Comparison of ENCODE assay signal across 22 mouse cellular contexts in the genomic region with DNA sequence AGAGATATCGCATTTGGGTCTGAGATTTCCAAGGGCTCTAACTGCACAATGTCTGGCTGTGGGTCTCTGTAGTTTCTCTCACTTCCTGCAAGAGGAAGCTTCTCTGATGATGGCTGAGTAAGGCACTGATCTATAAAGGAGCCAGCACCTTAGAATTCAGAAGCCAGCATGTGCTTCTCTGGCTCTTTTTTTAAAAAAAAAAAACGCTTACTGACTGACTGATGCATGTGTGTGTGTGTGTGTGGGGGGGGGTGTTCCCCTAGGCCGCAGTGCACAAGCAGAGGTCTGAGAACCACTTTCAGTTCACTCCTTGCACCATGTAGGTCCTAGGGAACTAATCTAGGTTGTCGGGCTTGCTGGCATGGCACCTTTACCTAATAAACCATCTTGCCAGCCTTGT. TPM values are rescaled to one million over a fixed set of nuclear protein-coding genes. Genes with fewer than 3 reads are reported as not detected.
DNase-seq lines count a peak whose midpoint lies in the region; ATAC-seq and TF ChIP-seq lines count a peak whose summit lies in the region.
"Had no signal": no experiment of that assay in that cellular context is flagged by ENCODE, and none has a peak within 500 bp of the region (broad histone marks: within the 10 kb centered on the region; RNA-seq: fewer than 3 reads in every experiment).

No protein-coding gene starts in this region.

- H3K4me2 ChIP-seq in intestine, embryonic 14.5 days (ENCODE audit: low read length) = no peak overlapping the region
- no peak overlapping the region for H3K4me2 ChIP-seq in intestine, embryonic 15.5 days (replicated peaks)
- H3K4me2 ChIP-seq: embryonic facial prominence, embryonic 15.5 days; kidney, embryonic 15.5 days had no signal

- no peak for ATAC-seq in intestine, embryonic 14.5 days (replicated peaks; ENCODE audit: low FRiP score, low TSS enrichment, low read depth)
- no peak for ATAC-seq in intestine, embryonic 15.5 days
- ATAC-seq: inflammation-experienced regulatory T-cells, adult 6 months; midbrain, embryonic 16.5 days had no signal

- 24% methylated on average over 4 of the region's 4 CpGs for WGBS in heart, adult 2 months
- WGBS in intestine, embryonic 14.5 days = 64% methylated on average over 4 of the region's 4 CpGs
- 66% methylated on average over 4 of the region's 4 CpGs for WGBS in intestine, embryonic 15.5 days

- no peak overlapping the region for H3K4me3 ChIP-seq in heart, adult 2 months
- no peak overlapping the region for H3K4me3 ChIP-seq in intestine, embryonic 14.5 days (ENCODE audit: low read depth, low read length)
- H3K4me3 ChIP-seq in intestine, embryonic 15.5 days (replicated peaks) = no peak overlapping the region
- H3K4me3 ChIP-seq: embryonic facial prominence, embryonic 15.5 days; forebrain, embryonic 10.5 days; kidney, embryonic 15.5 days had no signal

- TF ChIP-seq EP300 in heart, adult 2 months (IDR thresholded peaks at IDR 0.05; ENCODE audit: insufficient read depth, low read depth, low read length) = no peak

- 0 out of 2 replicates have a peak overlapping the region, but pooled peaks have one; percentile 22 for H3K9ac ChIP-seq in heart, adult 2 months (ENCODE audit: low read depth, low read length)
- H3K9ac ChIP-seq in intestine, embryonic 14.5 days (ENCODE audit: low read length) = no peak overlapping the region
- no peak overlapping the region for H3K9ac ChIP-seq in intestine, embryonic 15.5 days
- H3K9ac ChIP-seq: embryonic facial prominence, embryonic 15.5 days; kidney, embryonic 15.5 days; liver, embryonic 14.5 days had no signal

- peaks cover 4% of the 10 kb centered on the region for H3K79me2 ChIP-seq in heart, adult 2 months (replicated peaks; ENCODE audit: control insufficient read depth, insufficient read depth, low read length)

- intact Hi-C loops in heart, adult 2 months (cut with DNase I) = no loop called here
- intact Hi-C loops in heart, postnatal 14 days (cut with DNase I) = loop anchor here (5.0 kb wide), 1 partner anchor 56 kb away; the partner anchor contains the start of genes Dis3 and Pibf1

- no peak overlapping the region for H3K27ac ChIP-seq in heart, adult 2 months
- H3K27ac ChIP-seq in intestine, embryonic 14.5 days (ENCODE audit: low read depth) = no peak overlapping the region
- H3K27ac ChIP-seq in intestine, embryonic 15.5 days = no peak overlapping the region
- H3K27ac ChIP-seq: embryonic facial prominence, embryonic 15.5 days; forebrain, embryonic 10.5 days; kidney, embryonic 15.5 days; liver, embryonic 14.5 days; stomach, postnatal 0 days had no signal

- no peaks in the 10 kb centered on the region for H3K27me3 ChIP-seq in heart, adult 2 months (ENCODE audit: control insufficient read depth, insufficient read depth, low read length)
- H3K27me3 ChIP-seq in intestine, embryonic 14.5 days (replicated peaks; ENCODE audit: control insufficient read depth, insufficient read depth, low read length) = no peaks in the 10 kb centered on the region
- H3K27me3 ChIP-seq in intestine, embryonic 15.5 days (replicated peaks) = no peaks in the 10 kb centered on the region
- H3K27me3 ChIP-seq: embryonic facial prominence, embryonic 15.5 days; kidney, embryonic 15.5 days had no signal

- peaks cover 8% of the 10 kb centered on the region for H3K36me3 ChIP-seq in heart, adult 2 months (ENCODE audit: control insufficient read depth, insufficient read depth, low read length)
- peaks cover 29% of the 10 kb centered on the region for H3K36me3 ChIP-seq in intestine, embryonic 14.5 days (ENCODE audit: control insufficient read depth, insufficient read depth, low read length)
- H3K36me3 ChIP-seq in intestine, embryonic 15.5 days = no peaks in the 10 kb centered on the region

- TF ChIP-seq POLR2A in heart, adult 2 months (IDR thresholded peaks at IDR 0.05; ENCODE audit: insufficient read depth, low read depth, low read length) = no peak

- H3K4me1 ChIP-seq in heart, adult 2 months (ENCODE audit: control insufficient read depth, insufficient read depth, low read length) = peaks cover 8% of the 10 kb centered on the region
- peaks cover 13% of the 10 kb centered on the region for H3K4me1 ChIP-seq in intestine, embryonic 14.5 days (replicated peaks; ENCODE audit: control insufficient read depth, insufficient read depth, low read length)
- H3K4me1 ChIP-seq in intestine, embryonic 15.5 days (replicated peaks) = peaks cover 14% of the 10 kb centered on the region

- H3K9me3 ChIP-seq in intestine, embryonic 14.5 days (ENCODE audit: control insufficient read depth, low read length) = no peaks in the 10 kb centered on the region
- no peaks in the 10 kb centered on the region for H3K9me3 ChIP-seq in intestine, embryonic 15.5 days
- H3K9me3 ChIP-seq: embryonic facial prominence, embryonic 15.5 days; forebrain, embryonic 10.5 days; kidney, embryonic 15.5 days had no signal

- no peak for DNase-seq in heart, adult 2 months
- no peak for DNase-seq in heart, postnatal 14 days
- DNase-seq in intestine, embryonic 14.5 days (ENCODE audit: low spot score) = peak; percentile 47
- peak; percentile 24 for DNase-seq in thymus, postnatal 0 days (ENCODE audit: low spot score)
- no peak for DNase-seq in thymus, postnatal 10 days (ENCODE audit: low spot score in 2 of 2)
- peak; percentile 15 for DNase-seq in thymus, postnatal 4 days
- DNase-seq in kidney, postnatal 10 days = no peak
- DNase-seq: adrenal gland, adult 2 months; cerebellum, postnatal 14 days; embryo, embryonic 11 days; gastrocnemius, postnatal 36 days; left cerebral cortex, postnatal 4 days had no signal

- TF ChIP-seq CTCF in heart, adult 2 months (IDR thresholded peaks at IDR 0.05) = no peak

RNA-seq across cellular contexts. Expression of gene Mzt1, which starts 4.5 kb away (rescaled TPM):
- 10 to 100 TPM; 38.2 to 42.3 TPM for total RNA-seq in heart, adult 2 months (2021)
- polyA plus RNA-seq in heart, adult 2 months (2012; rRNA removed) = 18.8 and 42.9 TPM in 2 replicates
- total RNA-seq in heart, postnatal 14 days (2021) = 10 to 100 TPM; 31.9 to 32.1 TPM
- polyA plus RNA-seq in intestine, embryonic 14.5 days (2014; fragmentation: Nextera tagmentation; extraction: Ambion mirVana) = 53.1 and 64.1 TPM in 2 replicates
- 60.8 and 70.6 TPM in 2 replicates for polyA plus RNA-seq in intestine, embryonic 15.5 days (2015; fragmentation: Nextera tagmentation; extraction: Ambion mirVana)
- polyA plus RNA-seq in thymus, postnatal 0 days (2015; fragmentation: Nextera tagmentation; extraction: Ambion mirVana) = 99.9 and 112 TPM in 2 replicates

RNA-seq across cellular contexts. Expression of gene Bora, which starts 4.6 kb away (rescaled TPM):
- total RNA-seq in heart, adult 2 months (2021) = under 1 TPM; 0.73 to 0.82 TPM
- 0.47 TPM in 2 replicates for polyA plus RNA-seq in heart, adult 2 months (2012; rRNA removed)
- total RNA-seq in heart, postnatal 14 days (2021) = 1 to 10 TPM; 2.7 to 3.2 TPM
- 69.4 and 76.9 TPM in 2 replicates for polyA plus RNA-seq in intestine, embryonic 14.5 days (2014; fragmentation: Nextera tagmentation; extraction: Ambion mirVana)
- 61.2 and 61.8 TPM in 2 replicates for polyA plus RNA-seq in intestine, embryonic 15.5 days (2015; fragmentation: Nextera tagmentation; extraction: Ambion mirVana)
- polyA plus RNA-seq in thymus, postnatal 0 days (2015; fragmentation: Nextera tagmentation; extraction: Ambion mirVana) = 45.5 and 65.5 TPM in 2 replicates

RNA-seq across cellular contexts. Expression of gene Rpl36a-ps1, which starts 47.3 kb away (rescaled TPM):
- total RNA-seq in heart, adult 2 months (2021) = 1 to 10 TPM; 1.5 to 3.1 TPM
- not detected in 2 replicates for polyA plus RNA-seq in heart, adult 2 months (2012; rRNA removed)
- 1 to 10 TPM; 1.1 to 3.7 TPM for total RNA-seq in heart, postnatal 14 days (2021)
- polyA plus RNA-seq in intestine, embryonic 14.5 days (2014; fragmentation: Nextera tagmentation; extraction: Ambion mirVana) = 2.6 TPM in 1 of 2 replicates, not detected in the other
- polyA plus RNA-seq in intestine, embryonic 15.5 days (2015; fragmentation: Nextera tagmentation; extraction: Ambion mirVana) = 0.96 and 1.6 TPM in 2 replicates
- polyA plus RNA-seq in thymus, postnatal 0 days (2015; fragmentation: Nextera tagmentation; extraction: Ambion mirVana) = 3.9 and 6.2 TPM in 2 replicates
- total RNA-seq: left cerebral cortex, adult 18-20 months had no signal
- polyA plus RNA-seq: adrenal gland, adult 2 months; spleen, adult 2 months had no signal

RNA-seq across cellular contexts. Expression of gene Pibf1, which starts 57.8 kb away (rescaled TPM):
- total RNA-seq in heart, adult 2 months (2021) = 1 to 10 TPM; 6.5 to 7.2 TPM
- 1.8 and 4.0 TPM in 2 replicates for polyA plus RNA-seq in heart, adult 2 months (2012; rRNA removed)
- 1 to 10 TPM; 7.3 to 9.0 TPM for total RNA-seq in heart, postnatal 14 days (2021)
- polyA plus RNA-seq in intestine, embryonic 14.5 days (2014; fragmentation: Nextera tagmentation; extraction: Ambion mirVana) = 17.7 and 21.6 TPM in 2 replicates
- polyA plus RNA-seq in intestine, embryonic 15.5 days (2015; fragmentation: Nextera tagmentation; extraction: Ambion mirVana) = 15.6 and 17.0 TPM in 2 replicates
- 13.9 and 14.2 TPM in 2 replicates for polyA plus RNA-seq in thymus, postnatal 0 days (2015; fragmentation: Nextera tagmentation; extraction: Ambion mirVana)

RNA-seq across cellular contexts. Expression of gene Dis3, which starts 58.2 kb away (rescaled TPM):
- total RNA-seq in heart, adult 2 months (2021) = 10 to 100 TPM in 1 of 2 experiments, 1 to 10 TPM in 1; 9.8 to 10.5 TPM
- polyA plus RNA-seq in heart, adult 2 months (2012; rRNA removed) = 3.0 and 5.5 TPM in 2 replicates
- 10 to 100 TPM; 11.9 to 12.0 TPM for total RNA-seq in heart, postnatal 14 days (2021)
- polyA plus RNA-seq in intestine, embryonic 14.5 days (2014; fragmentation: Nextera tagmentation; extraction: Ambion mirVana) = 46.6 and 47.3 TPM in 2 replicates
- 27.2 and 31.9 TPM in 2 replicates for polyA plus RNA-seq in intestine, embryonic 15.5 days (2015; fragmentation: Nextera tagmentation; extraction: Ambion mirVana)
- polyA plus RNA-seq in thymus, postnatal 0 days (2015; fragmentation: Nextera tagmentation; extraction: Ambion mirVana) = 23.9 TPM in 2 replicates

Comparison
In these comparisons a context has a peak if more than half of its experiments do, and no peak if none do; other contexts are left out.
1. DNase-seq: peak in intestine, embryonic 14.5 days (single experiment), thymus, postnatal 0 days (single experiment) and thymus, postnatal 4 days (single experiment); none in heart, adult 2 months (0 of 2), heart, postnatal 14 days (0 of 2), thymus, postnatal 10 days (0 of 2) and kidney, postnatal 10 days (single experiment).
2. RNA of gene Bora, which starts 4.6 kb away (polyA plus RNA-seq): 69.4 to 76.9 TPM in intestine, embryonic 14.5 days, 45.5 to 65.5 TPM in thymus, postnatal 0 days and 61.2 to 61.8 TPM in intestine, embryonic 15.5 days; 0.47 TPM in heart, adult 2 months; every median in the first group is over 10 times any median in the second.